Comparison of ENCODE assay signal across 23 mouse cellular contexts in the genomic region with DNA sequence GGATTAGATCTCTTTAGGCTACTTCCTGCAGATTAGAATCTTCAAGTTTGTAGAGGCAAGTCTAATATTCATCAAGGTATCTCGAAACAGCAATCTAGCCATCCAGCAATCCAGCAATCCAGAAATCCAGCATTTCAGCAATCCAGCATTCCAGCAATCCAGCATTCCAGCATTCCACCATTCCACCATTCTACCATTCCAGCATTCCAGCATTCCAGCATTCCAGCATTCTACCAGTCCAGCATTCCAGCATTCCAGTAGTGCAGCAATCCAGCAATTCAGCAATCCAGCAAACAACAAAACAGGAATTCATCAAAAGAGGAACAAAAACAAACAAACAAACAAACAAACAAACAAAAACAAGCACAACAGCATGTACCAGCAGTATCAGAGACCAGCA.
A peak's percentile ranks its signal among the peaks of the same experiment; 100 is the strongest.
DNase-seq lines count a peak whose midpoint lies in the region; ATAC-seq and TF ChIP-seq lines count a peak whose summit lies in the region.
"Had no signal": no experiment of that assay in that cellular context is flagged by ENCODE, and none has a peak within 500 bp of the region (broad histone marks: within the 10 kb centered on the region; RNA-seq: fewer than 3 reads in every experiment).

No protein-coding gene starts in this region.

- H3K9ac ChIP-seq in kidney, postnatal 0 days (ENCODE audit: low read depth, low read length): no peak overlapping the region
- no peak overlapping the region for H3K9ac ChIP-seq in ES-E14 (ENCODE audit: insufficient read depth, low read depth, low read length, poor library complexity, severe bottlenecking)
- H3K9ac ChIP-seq in lung, postnatal 0 days (replicated peaks; ENCODE audit: low read depth): no peak overlapping the region
- H3K9ac ChIP-seq: embryonic facial prominence, embryonic 12.5 days; forebrain, embryonic 13.5 days; forebrain, embryonic 15.5 days; forebrain, postnatal 0 days had no signal

- TF ChIP-seq CTCF in kidney, postnatal 0 days (IDR thresholded peaks at IDR 0.05; ENCODE audit: low read depth): no peak
- no peak for TF ChIP-seq CTCF in lung, postnatal 0 days (IDR thresholded peaks at IDR 0.05)

- 79% methylated on average over 1 of the region's 1 CpGs for WGBS in kidney, postnatal 0 days
- 80% methylated on average over 1 of the region's 1 CpGs for WGBS in lung, postnatal 0 days

- no peak overlapping the region for H3K27ac ChIP-seq in kidney, postnatal 0 days
- H3K27ac ChIP-seq in ES-E14 (ENCODE audit: insufficient read depth, low read depth, low read length, poor library complexity, severe bottlenecking): no peak overlapping the region
- no peak overlapping the region for H3K27ac ChIP-seq in lung, postnatal 0 days (ENCODE audit: low read length)
- H3K27ac ChIP-seq: embryonic facial prominence, embryonic 10.5 days; embryonic facial prominence, embryonic 12.5 days; forebrain, embryonic 13.5 days; forebrain, embryonic 15.5 days had no signal

- no peaks in the 10 kb centered on the region for H3K9me3 ChIP-seq in kidney, postnatal 0 days (replicated peaks; ENCODE audit: low read length)
- H3K9me3 ChIP-seq in ES-E14 (ENCODE audit: control insufficient read depth, insufficient read depth, low read depth, low read length): no peaks in the 10 kb centered on the region
- no peaks in the 10 kb centered on the region for H3K9me3 ChIP-seq in lung, postnatal 0 days (ENCODE audit: low read length)
- H3K9me3 ChIP-seq: embryonic facial prominence, embryonic 10.5 days; embryonic facial prominence, embryonic 12.5 days; forebrain, embryonic 13.5 days; forebrain, embryonic 15.5 days had no signal

- in situ Hi-C loops in ES-E14 (cut with MboI; ENCODE audit: low sequenced_read_pairs in 2 of 2, unreplicated experiment in 2 of 2): no loop called here

- no peaks in the 10 kb centered on the region for H3K27me3 ChIP-seq in kidney, postnatal 0 days (ENCODE audit: insufficient read depth, low read length)
- H3K27me3 ChIP-seq in lung, postnatal 0 days (replicated peaks; ENCODE audit: insufficient read depth, low read length): no peaks in the 10 kb centered on the region
- H3K27me3 ChIP-seq: embryonic facial prominence, embryonic 12.5 days; forebrain, embryonic 13.5 days; forebrain, embryonic 15.5 days; Patski had no signal

- peak; percentile 10 for DNase-seq in kidney, postnatal 0 days (ENCODE audit: low spot score)
- no peak for DNase-seq in kidney, postnatal 14 days
- DNase-seq in ES-E14 (ENCODE audit: low read depth, low spot score) (no peak), R1 (ENCODE audit: low read depth, low spot score) (peak; percentile 89)
- peak; percentile 37 for DNase-seq in mesoderm, embryonic 11.5 days (ENCODE audit: low read depth, low spot score)
- DNase-seq in lung, postnatal 0 days (ENCODE audit: low spot score): no peak
- DNase-seq in thymus, postnatal 14 days: no peak
- no peak for DNase-seq in right cerebral cortex, postnatal 36 days (ENCODE audit: low spot score in 2 of 2)
- DNase-seq: adrenal gland, adult 8-10 months; adrenal gland, postnatal 14 days; adrenal gland, postnatal 36 days; cerebellum, adult 11-12 months; cerebellum, adult 2 months; cerebellum, adult 9-10 months; cerebellum, postnatal 10 days; cerebellum, postnatal 25 days; forebrain, postnatal 0 days had no signal

- no peak overlapping the region for H3K4me3 ChIP-seq in kidney, postnatal 0 days (replicated peaks; ENCODE audit: low read depth, low read length)
- H3K4me3 ChIP-seq in ES-E14 (ENCODE audit: insufficient read depth in 1 of 2, low read depth in 1 of 2, low read length in 2 of 2, poor library complexity in 1 of 2, severe bottlenecking in 1 of 2): no peak overlapping the region
- no peak overlapping the region for H3K4me3 ChIP-seq in lung, postnatal 0 days (ENCODE audit: low read depth, low read length)
- H3K4me3 ChIP-seq: embryonic facial prominence, embryonic 10.5 days; embryonic facial prominence, embryonic 12.5 days; forebrain, embryonic 13.5 days; forebrain, embryonic 15.5 days had no signal

- TF ChIP-seq EP300 in lung, postnatal 0 days (IDR thresholded peaks at IDR 0.05): no peak

- no peaks in the 10 kb centered on the region for H3K36me3 ChIP-seq in kidney, postnatal 0 days (ENCODE audit: insufficient read depth, low read length)
- H3K36me3 ChIP-seq in ES-E14 (ENCODE audit: control insufficient read depth, insufficient read depth, low read length, poor library complexity, severe bottlenecking): no peaks in the 10 kb centered on the region
- H3K36me3 ChIP-seq in lung, postnatal 0 days (ENCODE audit: insufficient read depth, low read length): no peaks in the 10 kb centered on the region
- H3K36me3 ChIP-seq: embryonic facial prominence, embryonic 10.5 days; embryonic facial prominence, embryonic 12.5 days; forebrain, embryonic 15.5 days had no signal

- no peak for ATAC-seq in kidney, postnatal 0 days (replicated peaks; ENCODE audit: low FRiP score, low read depth)
- no peak for ATAC-seq in lung, postnatal 0 days
- ATAC-seq: activated CD4-positive, CD25-positive, alpha-beta regulatory T cell, adult 4 months; forebrain, embryonic 13.5 days; forebrain, embryonic 15.5 days; forebrain, postnatal 0 days; Patski had no signal

- no peak overlapping the region for H3K4me2 ChIP-seq in kidney, postnatal 0 days (ENCODE audit: low read length)
- H3K4me2 ChIP-seq in lung, postnatal 0 days (replicated peaks; ENCODE audit: low read depth, low read length): no peak overlapping the region
- H3K4me2 ChIP-seq: embryonic facial prominence, embryonic 12.5 days; forebrain, embryonic 13.5 days; forebrain, embryonic 15.5 days had no signal

- H3K4me1 ChIP-seq in kidney, postnatal 0 days (replicated peaks; ENCODE audit: insufficient read depth, low read length): no peaks in the 10 kb centered on the region
- H3K4me1 ChIP-seq in ES-E14 (ENCODE audit: control insufficient read depth in 2 of 2, insufficient read depth in 2 of 2, low read length in 2 of 2, poor library complexity in 1 of 2): no peaks in the 10 kb centered on the region
- no peaks in the 10 kb centered on the region for H3K4me1 ChIP-seq in lung, postnatal 0 days (ENCODE audit: insufficient read depth, low read depth, low read length)
- H3K4me1 ChIP-seq: embryonic facial prominence, embryonic 10.5 days; embryonic facial prominence, embryonic 12.5 days; forebrain, embryonic 13.5 days; forebrain, embryonic 15.5 days had no signal

TF ChIP-seq in ES-E14, 5 proteins besides CTCF, POLR2A, EP300 and RAD21:
- peak; percentile 84 for TF ChIP-seq CHD2 (IDR thresholded peaks at IDR 0.05; ENCODE audit: low read depth, low read length)
- TF ChIP-seq ZNF384 (IDR thresholded peaks at IDR 0.05; ENCODE audit: low read depth, low read length): no peak

Comparison
In these comparisons a context has a peak if more than half of its experiments do, and no peak if none do; other contexts are left out.
1. DNase-seq: peak in kidney, postnatal 0 days (single experiment), R1 (single experiment) and mesoderm, embryonic 11.5 days (single experiment); none in kidney, postnatal 14 days (single experiment), ES-E14 (single experiment), lung, postnatal 0 days (single experiment), thymus, postnatal 14 days (single experiment) and right cerebral cortex, postnatal 36 days (0 of 2).